Mouse (Mus musculus) heart, adult 2 months (tissue): ENCODE measurements around the gene Hint2.

Experiments
- CTCF ChIP-seq: fragments of 200-600 bp; IDR thresholded peaks from 2 replicates; pipeline ENCODE4 v1.8.1; 2022; ENCODE audit warnings: antibody characterized with exemption, mild to moderate bottlenecking, moderate library complexity
- EP300 ChIP-seq: fragments of 200-500 bp; IDR thresholded peaks from 2 replicates; pipeline ENCODE4 v1.6.1; 2011; ENCODE audit warnings: low read depth, low read length, control low read depth; ENCODE audit not compliant: insufficient read depth
- POLR2A ChIP-seq: fragments of 200-500 bp; IDR thresholded peaks from 2 replicates; pipeline ENCODE4 v1.6.1; 2011; ENCODE audit warnings: mild to moderate bottlenecking, low read depth, low read length, control low read depth; ENCODE audit not compliant: insufficient read depth

DNA sequence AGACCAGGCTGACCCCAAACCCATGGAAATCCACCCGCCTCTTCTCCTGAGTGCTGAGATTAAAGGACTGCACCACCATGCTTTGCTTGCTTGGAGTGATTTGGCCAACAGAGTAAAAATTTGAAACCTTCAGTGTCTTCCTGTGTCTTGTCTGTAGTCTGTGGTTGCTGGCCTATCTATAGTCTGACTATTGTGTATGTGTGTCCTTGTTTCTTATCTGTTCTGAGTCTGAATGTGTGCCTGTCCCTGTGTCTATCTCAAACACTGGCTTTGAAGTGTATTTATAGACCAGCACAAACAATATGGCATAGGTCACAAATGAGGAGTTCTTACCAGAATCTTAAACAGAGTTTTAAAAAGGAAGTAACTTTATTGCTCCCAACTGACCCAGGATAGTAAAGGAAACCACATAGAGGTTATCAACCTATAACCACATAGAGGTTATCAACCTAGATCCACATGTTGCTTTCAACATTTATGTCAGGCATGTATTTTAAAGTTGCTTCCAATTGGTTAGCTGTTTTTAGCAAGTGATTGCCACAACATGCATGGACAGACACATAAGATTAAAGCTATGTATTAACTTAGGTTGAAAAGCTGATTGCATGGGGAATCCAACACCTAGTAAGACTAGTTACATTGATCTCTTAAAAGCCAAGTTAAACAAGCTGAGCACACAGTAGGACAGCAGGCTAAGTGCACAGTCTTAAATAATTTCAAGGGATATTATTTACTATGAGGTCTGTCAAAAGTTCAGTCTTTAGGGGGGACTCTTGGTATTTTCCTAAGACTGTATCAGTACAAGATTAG is 38.4 kb upstream of the Hint2 start:
- TF ChIP-seq CTCF (no peak), POLR2A (no peak), EP300 (no peak)
